Mouse (Mus musculus) embryo, embryonic 9.5 days (tissue): ENCODE measurements around the gene Rbfox2.

Source experiments
- DNase-seq: peaks from one replicate; pipeline ENCODE4 v3.0.0-alpha.2; 2017; ENCODE audit errors: extremely low spot score

The Rbfox2 gene

GRCm38 (mm10) chr15:77192154-77192935, 114.5 kb downstream of the Rbfox2 start:
- DNase-seq, result no peak

- no peak for DNase-seq
These were observed 120.7 kb downstream of the Rbfox2 start for GRCm38 (mm10) chr15:77186096-77186495.

GRCm38 (mm10) chr15:77185614-77186013, 121.2 kb downstream of the Rbfox2 start:
- peak; percentile 14 for DNase-seq

DNA sequence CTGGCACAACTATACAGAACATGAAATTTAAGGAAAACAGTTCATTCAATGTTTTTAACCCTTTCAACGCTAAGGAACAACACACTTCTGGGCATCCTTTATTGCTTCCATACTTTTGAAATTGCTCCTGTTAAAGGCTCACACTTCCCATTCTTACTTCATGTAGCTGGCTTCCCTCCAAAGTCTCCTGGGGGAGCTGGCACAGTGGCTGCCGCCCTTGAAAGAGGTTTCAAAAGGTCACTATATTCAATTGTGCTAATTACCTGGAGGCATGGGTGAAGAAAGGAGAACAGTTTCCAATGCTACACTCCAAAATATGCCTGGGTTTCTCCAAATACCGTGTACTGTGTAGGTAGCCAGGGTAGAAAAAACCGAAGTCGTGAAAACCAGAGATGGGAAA, 124.0 kb downstream of the Rbfox2 start:
- no peak for DNase-seq

DNA sequence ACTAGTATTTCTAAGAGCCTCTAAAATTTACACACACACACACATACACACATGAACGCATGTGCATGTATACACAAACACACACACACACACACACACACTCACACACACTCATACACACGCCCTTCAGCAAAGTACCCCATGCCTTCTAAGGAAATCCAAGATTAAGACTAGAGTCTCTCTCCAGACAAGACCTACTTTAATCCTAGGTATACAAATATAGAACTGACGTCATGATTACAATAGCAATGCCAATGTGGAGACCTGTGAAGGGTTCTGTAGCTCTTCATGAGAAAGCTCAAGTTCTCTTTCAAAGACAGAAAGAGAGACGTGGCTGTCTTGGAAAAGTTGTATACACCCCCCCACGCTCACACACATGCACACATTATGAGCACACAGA, 132.8 kb downstream of the Rbfox2 start:
- no peak for DNase-seq

DNA sequence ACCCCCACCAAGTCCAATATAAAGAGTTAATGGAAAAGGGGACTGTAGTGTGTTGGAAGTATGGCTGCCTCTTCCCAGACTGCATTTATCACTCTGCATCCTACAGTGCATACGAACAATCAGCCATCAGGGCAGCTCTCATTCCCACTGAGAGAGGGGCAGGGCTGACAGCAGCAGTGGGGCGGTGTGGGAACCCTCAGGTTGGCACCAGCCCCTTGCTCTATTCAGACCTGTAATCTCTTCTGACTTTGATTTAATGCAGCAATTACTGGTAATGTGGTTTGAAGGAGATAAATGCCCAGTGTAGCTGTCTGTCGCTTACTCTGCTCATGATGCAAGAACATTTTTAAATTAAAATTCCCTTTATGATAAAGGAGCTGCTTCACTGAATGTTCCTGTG, 134.4 kb downstream of the Rbfox2 start:
- DNase-seq, result no peak

- no peak for DNase-seq
These were observed 138.0 kb downstream of the Rbfox2 start for GRCm38 (mm10) chr15:77168781-77169180.

DNA sequence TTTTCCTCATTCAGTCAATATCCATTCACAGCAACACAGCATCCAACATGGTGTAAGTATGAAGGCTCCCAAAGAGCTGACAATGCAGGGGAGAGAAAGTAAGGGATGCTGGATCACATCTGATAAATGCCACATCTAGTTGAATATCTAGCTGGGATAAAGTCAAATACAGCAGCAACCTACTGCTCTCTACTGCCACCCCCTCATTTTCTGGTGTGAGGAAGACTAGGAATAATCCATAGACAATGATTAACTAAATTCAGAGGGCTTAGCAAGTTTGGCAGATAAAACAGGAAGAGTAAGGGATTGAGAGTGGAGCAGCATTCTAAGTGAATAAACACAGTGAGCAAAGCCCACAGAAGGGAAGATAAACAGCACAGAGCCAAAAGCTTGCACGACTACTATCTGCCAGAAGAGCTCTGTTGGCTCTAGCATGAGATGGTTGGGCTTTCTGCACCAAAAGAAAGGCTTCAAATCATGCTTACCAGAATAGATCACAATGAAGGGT, 140.5 kb downstream of the Rbfox2 start:
- DNase-seq, result no peak

DNA sequence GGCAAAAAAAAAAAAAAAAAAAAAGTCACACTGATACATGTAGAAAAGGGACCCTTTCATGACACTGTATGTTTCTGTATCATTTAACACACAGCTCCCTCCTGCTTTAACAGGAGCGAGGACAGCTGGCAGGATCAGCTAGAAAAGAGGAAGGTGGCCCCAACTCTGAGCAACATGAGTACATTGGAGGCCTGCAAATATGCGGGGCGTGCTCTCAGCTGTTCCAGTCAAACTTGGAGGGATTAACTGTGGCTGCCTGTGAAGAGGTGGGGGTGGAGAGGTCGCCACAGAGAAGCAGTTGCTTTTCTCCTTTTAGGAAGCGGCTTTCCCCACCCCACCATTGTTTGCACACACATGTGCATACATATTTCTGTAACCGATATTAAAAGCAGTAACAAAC, 143.5 kb downstream of the Rbfox2 start:
- DNase-seq, result no peak

DNA sequence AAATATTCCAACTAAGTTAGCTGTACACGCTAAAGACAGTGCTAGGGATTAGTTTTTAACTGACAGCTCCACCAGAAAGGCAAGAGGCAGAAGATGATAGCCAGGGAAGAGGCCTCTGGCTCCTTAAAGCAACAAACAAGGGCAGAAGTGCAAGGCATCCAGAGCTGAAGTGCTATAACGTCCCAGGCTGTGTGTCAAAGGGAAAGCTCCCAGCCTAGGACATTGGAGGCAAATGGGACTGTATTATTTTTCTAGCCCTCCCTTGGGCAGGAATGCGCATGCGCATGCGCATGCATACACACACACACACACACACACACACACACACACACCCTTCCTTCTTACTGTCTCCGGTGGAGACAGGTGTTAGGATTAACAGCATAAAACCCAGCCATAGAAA, 143.9 kb downstream of the Rbfox2 start:
- DNase-seq, result no peak

- DNase-seq, result no peak
These were observed 145.4 kb downstream of the Rbfox2 start for GRCm38 (mm10) chr15:77161382-77161781.

GRCm38 (mm10) chr15:77160848-77161247, 146.0 kb downstream of the Rbfox2 start:
- no peak for DNase-seq

DNA sequence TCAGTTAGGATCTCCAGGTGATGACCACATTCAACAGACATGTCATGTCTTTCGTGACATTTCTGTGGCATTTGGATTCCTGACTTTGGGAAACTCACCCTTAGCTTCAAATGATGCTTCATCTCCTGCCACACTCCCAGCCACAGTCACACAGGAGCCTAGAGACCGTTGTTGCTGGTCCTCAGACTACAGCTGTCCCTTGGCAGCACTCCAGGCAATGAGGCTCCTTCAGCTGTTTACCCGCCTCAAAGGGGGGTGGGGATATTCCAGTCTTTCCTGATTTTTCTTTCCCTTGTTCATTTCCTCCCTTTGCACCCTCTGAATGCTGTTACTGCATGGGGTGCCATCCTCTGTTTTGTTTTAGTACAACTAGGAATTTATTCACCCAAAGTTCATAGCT, 150.3 kb downstream of the Rbfox2 start:
- no peak for DNase-seq

GRCm38 (mm10) chr15:77154248-77154785, 152.5 kb downstream of the Rbfox2 start:
- DNase-seq, result no peak

DNA sequence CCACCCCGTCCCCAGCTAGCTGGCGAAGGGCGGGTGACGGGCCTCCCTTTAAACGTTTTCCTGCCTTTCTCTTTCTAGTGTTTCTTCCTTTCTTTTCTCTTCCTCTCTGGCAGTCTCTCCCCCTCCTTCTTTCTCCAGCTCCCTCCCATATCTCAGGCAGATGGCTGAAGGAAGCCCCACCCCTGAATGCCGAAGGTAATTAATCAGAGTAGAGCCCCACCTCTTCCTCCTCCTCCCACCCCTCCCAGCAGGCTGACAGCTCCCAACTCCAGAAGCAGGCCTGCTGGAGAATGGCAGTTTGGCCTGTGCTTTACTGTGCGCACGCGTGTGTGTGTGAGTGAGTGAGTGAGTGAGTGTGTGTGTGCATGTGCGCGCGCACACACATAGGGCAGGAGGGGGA, 153.2 kb downstream of the Rbfox2 start:
- peak; percentile 86 for DNase-seq

GRCm38 (mm10) chr15:77153088-77153546, 153.7 kb downstream of the Rbfox2 start:
- DNase-seq, result no peak

- DNase-seq, result peak; percentile 39
These were observed 154.3 kb downstream of the Rbfox2 start for GRCm38 (mm10) chr15:77152336-77153087.

DNA sequence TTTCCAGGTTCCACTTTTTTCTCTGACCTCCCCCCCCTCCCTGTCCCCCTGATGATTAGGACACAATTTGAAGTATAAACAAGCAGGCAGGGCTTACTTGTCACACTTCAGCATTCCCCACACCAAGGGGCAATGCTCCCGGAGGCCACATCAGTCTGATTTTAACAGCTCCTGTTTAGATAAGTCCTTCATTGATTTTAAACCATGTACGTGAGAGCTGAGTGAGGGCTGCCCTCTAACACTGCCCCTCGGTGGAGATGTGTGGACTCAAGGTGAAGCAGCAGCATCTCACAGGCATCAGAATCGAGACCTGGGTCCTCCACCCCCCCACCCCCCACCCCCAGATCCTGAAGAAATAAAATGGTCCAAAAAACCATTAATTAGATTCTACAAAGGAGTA, 155.0 kb downstream of the Rbfox2 start:
- DNase-seq, result no peak

DNA sequence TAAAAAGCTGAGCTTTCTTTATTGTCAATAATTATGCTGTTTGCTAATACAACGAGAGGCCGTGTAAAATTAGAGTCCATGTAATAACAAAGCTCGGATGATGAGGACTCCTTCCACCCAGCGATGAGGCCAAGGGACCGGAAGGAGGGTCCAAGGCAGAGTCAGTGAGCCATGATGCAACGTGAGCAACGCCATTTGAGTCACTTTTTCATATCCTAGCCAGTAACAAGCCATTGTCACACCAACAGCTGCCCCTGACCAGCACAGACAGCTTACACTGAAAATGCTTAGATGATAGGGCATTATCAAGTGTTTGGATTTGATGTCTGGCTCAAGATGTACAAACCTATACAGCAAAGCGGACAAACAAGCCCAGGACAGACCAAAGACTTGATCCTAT, 155.6 kb downstream of the Rbfox2 start:
- DNase-seq, result no peak

DNA sequence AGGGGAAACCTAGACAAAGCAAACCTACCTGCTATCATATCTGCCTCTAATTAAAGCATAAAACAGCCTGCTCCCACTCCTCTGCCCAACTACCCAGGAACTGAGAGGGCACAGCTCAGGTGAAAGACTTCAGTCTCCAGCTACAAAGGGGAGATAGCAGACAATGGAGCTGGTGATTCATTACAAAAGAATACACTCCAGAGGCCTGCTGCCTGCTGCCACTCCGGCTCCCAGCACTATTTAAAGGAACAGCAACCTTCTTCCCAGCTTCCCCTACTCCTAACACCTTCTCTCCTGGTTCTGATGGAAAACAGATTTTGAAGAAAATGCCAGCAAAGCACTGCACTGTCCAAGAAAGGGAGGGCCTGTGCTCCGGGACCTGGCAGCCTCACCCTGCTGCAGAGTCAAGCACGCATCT, 156.4 kb downstream of the Rbfox2 start:
- peak; percentile 40 for DNase-seq

GRCm38 (mm10) chr15:77150000-77150399, 156.8 kb downstream of the Rbfox2 start:
- no peak for DNase-seq

GRCm38 (mm10) chr15:77149551-77149950, 157.3 kb downstream of the Rbfox2 start:
- no peak for DNase-seq

DNA sequence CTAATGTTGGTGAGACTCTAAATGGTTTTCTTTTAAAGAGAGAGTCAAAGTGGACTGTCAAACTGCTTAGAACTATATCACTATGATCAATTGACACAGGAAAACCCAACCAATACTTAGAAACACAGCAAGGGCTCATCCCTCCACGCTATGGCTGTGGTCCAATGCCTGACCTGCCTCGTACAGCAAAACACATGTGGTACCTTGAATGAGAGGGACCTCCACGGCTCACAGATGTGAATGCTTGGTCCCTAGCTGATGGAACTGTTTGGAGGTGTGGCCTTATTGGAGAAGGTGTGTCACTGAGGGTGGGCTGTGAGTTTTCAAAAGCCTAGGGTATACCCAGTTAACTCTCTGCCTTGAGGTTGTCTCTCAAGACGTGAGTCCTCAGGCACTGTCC, 159.9 kb downstream of the Rbfox2 start:
- no peak for DNase-seq
